Mouse (Mus musculus): ENCODE results near the gene S100b. TPM values are rescaled to one million over a fixed set of nuclear protein-coding genes. Genes with fewer than 3 reads are reported as not detected.

S100b gene
- polyA plus RNA-seq, 1 experiment from 2014 or later, result 0.26 TPM

DNA sequence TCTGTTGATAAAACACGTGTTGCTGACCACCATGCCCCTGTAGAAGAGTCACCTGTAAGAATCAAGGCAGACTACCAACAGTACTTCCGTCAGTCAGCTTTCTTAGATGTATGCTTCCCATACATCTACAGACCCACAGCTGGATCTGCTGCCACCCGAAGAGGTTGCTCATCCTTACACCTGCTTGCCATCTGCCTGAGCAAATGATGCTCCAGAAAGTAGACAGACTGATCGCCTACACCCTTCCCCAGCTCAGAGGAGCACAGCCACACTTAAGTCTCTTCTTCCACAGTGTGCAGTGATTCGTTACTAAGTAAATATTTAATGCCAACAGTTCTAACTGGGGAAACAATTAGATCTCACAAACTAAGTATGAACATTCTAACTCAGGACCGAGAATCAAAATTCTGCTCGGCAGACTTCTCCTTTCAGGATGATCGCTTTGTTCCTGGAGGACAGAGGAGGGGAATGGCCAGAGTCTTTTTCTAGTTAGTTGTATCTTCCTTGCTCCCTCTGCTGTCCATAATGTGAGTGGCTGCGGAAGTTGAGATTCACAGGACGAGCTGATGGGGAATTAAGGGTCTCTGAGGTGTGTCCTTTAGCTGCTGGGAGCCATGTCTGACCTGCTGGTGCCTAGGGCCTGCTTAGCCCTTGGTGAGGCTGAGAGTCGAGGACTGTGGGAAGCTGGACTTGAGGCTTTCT, 6.9 kb downstream of the S100b start:
- Histone ChIP-seq H3K9ac (no peak overlapping the region), H3K4me3 (no peak overlapping the region), H3K36me3 (peaks cover 13% of the 10 kb centered on the region), H3K27ac (ENCODE audit: poor library complexity, severe bottlenecking) (no peak overlapping the region), H3K9me3 (replicated peaks) (no peaks in the 10 kb centered on the region), H3K4me1 (replicated peaks) (peaks cover 22% of the 10 kb centered on the region), H3K27me3 (replicated peaks) (no peaks in the 10 kb centered on the region), H3K4me2 (no peak overlapping the region)
- WGBS, result 62% methylated on average over 11 of the region's 11 CpGs
- no peak for ATAC-seq (ENCODE audit: insufficient number of reproducible peaks, low FRiP score)

- Histone ChIP-seq H3K4me3 (no peak overlapping the region), H3K9me3 (replicated peaks) (no peaks in the 10 kb centered on the region), H3K27me3 (replicated peaks) (no peaks in the 10 kb centered on the region), H3K4me1 (replicated peaks) (peaks cover 20% of the 10 kb centered on the region), H3K4me2 (no peak overlapping the region), H3K36me3 (peaks cover 22% of the 10 kb centered on the region), H3K9ac (no peak overlapping the region), H3K27ac (ENCODE audit: poor library complexity, severe bottlenecking) (no peak overlapping the region)
- WGBS, result 66% methylated on average over 3 of the region's 3 CpGs
- no peak for ATAC-seq (ENCODE audit: insufficient number of reproducible peaks, low FRiP score)
These were observed 7.8 kb downstream of the S100b start for GRCm38 (mm10) chr10:76261447-76261846.

DNA sequence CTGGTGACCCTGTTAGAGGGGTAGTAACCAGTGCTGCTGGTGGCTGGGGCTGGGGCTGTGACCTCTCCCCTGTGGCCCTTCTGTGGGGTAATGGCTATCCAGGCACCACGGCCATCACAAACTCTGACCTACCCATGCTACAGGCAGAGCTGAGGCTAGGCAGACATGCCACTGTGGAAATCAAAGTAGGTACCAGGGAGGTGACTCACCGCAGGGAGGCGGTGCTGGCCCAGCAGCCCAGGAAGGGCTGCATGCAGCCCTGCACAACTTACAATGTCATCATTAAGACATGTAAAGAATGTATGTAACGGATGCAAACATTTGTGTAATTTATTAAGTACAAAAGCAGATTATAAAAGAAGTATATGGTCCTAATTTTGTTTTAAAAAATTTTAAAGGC, 8.8 kb downstream of the S100b start:
- Histone ChIP-seq H3K36me3 (peaks cover 28% of the 10 kb centered on the region), H3K27ac (ENCODE audit: poor library complexity, severe bottlenecking) (no peak overlapping the region), H3K4me3 (no peak overlapping the region), H3K27me3 (replicated peaks) (no peaks in the 10 kb centered on the region), H3K9me3 (replicated peaks) (no peaks in the 10 kb centered on the region), H3K4me1 (replicated peaks) (peaks cover 15% of the 10 kb centered on the region), H3K9ac (no peak overlapping the region), H3K4me2 (no peak overlapping the region)
- WGBS, result 43% methylated on average over 4 of the region's 4 CpGs
- ATAC-seq (ENCODE audit: insufficient number of reproducible peaks, low FRiP score), result no peak

GRCm38 (mm10) chr10:76271238-76271637, 17.6 kb downstream of the S100b start:
- no peak overlapping the region for H3K27ac ChIP-seq (ENCODE audit: poor library complexity, severe bottlenecking)
- H3K4me2 ChIP-seq, result no peak overlapping the region
- no peaks in the 10 kb centered on the region for H3K27me3 ChIP-seq (replicated peaks)
- peaks cover 94% of the 10 kb centered on the region for H3K36me3 ChIP-seq
- H3K9ac ChIP-seq, result no peak overlapping the region
- 44% methylated on average over 8 of the region's 8 CpGs for WGBS
- ATAC-seq (ENCODE audit: insufficient number of reproducible peaks, low FRiP score), result no peak
- no peak overlapping the region for H3K4me3 ChIP-seq
- H3K4me1 ChIP-seq (replicated peaks), result peaks cover 7% of the 10 kb centered on the region; the same call in 1 of the 2 replicates
- no peaks in the 10 kb centered on the region for H3K9me3 ChIP-seq (replicated peaks)

GRCm38 (mm10) chr10:76275256-76275655, 21.6 kb downstream of the S100b start:
- H3K36me3 ChIP-seq, result peaks cover 91% of the 10 kb centered on the region
- H3K27ac ChIP-seq (ENCODE audit: poor library complexity, severe bottlenecking), result no peak overlapping the region
- no peaks in the 10 kb centered on the region for H3K27me3 ChIP-seq (replicated peaks)
- 70% methylated on average over 10 of the region's 10 CpGs for WGBS
- no peak for ATAC-seq (ENCODE audit: insufficient number of reproducible peaks, low FRiP score)
- H3K4me2 ChIP-seq, result no peak overlapping the region
- no peaks in the 10 kb centered on the region for H3K9me3 ChIP-seq (replicated peaks)
- no peaks in the 10 kb centered on the region for H3K4me1 ChIP-seq (replicated peaks)
- H3K9ac ChIP-seq, result no peak overlapping the region
- H3K4me3 ChIP-seq, result no peak overlapping the region

- Histone ChIP-seq H3K4me1 (replicated peaks) (no peaks in the 10 kb centered on the region), H3K9me3 (replicated peaks) (no peaks in the 10 kb centered on the region), H3K27ac (ENCODE audit: poor library complexity, severe bottlenecking) (no peak overlapping the region), H3K36me3 (peaks cover 87% of the 10 kb centered on the region), H3K4me2 (no peak overlapping the region), H3K27me3 (replicated peaks) (no peaks in the 10 kb centered on the region), H3K9ac (no peak overlapping the region), H3K4me3 (no peak overlapping the region)
- no peak for ATAC-seq (ENCODE audit: insufficient number of reproducible peaks, low FRiP score)
- 58% methylated on average over 5 of the region's 5 CpGs for WGBS
These were observed 25.0 kb downstream of the S100b start for GRCm38 (mm10) chr10:76278541-76279097.

GRCm38 (mm10) chr10:76288268-76288993, 34.8 kb downstream of the S100b start:
- Histone ChIP-seq H3K4me3 (no peak overlapping the region), H3K9me3 (replicated peaks) (no peaks in the 10 kb centered on the region), H3K4me2 (no peak overlapping the region), H3K4me1 (replicated peaks) (no peaks in the 10 kb centered on the region), H3K27ac (ENCODE audit: poor library complexity, severe bottlenecking) (no peak overlapping the region), H3K36me3 (peaks cover 96% of the 10 kb centered on the region), H3K27me3 (replicated peaks) (no peaks in the 10 kb centered on the region), H3K9ac (no peak overlapping the region)
- WGBS, result 71% methylated on average over 11 of the region's 11 CpGs
- ATAC-seq (ENCODE audit: insufficient number of reproducible peaks, low FRiP score), result no peak

DNA sequence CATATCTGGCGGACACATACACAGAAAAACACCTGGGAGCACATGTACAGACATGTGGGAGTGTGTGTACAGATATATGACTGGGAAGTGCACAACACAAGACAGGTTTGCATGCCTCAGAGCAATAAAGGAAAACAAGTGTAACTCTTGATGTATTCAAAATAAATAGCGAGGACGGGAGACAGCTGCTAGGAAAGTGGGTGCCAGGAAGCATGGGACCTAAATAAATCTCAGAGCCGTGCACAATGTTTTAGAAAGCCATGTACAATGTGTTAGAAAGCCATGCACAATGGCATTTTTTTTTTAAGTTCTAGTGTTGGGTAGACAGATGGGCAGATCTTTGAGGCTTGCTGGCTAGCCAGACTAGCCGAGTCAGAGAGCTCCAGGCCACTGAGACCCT, 35.4 kb downstream of the S100b start:
- H3K36me3 ChIP-seq, result peaks cover 95% of the 10 kb centered on the region
- no peak overlapping the region for H3K27ac ChIP-seq (ENCODE audit: poor library complexity, severe bottlenecking)
- H3K4me3 ChIP-seq, result no peak overlapping the region
- H3K4me2 ChIP-seq, result no peak overlapping the region
- no peak overlapping the region for H3K9ac ChIP-seq
- H3K9me3 ChIP-seq (replicated peaks), result no peaks in the 10 kb centered on the region
- H3K4me1 ChIP-seq (replicated peaks), result no peaks in the 10 kb centered on the region
- 86% methylated on average over 5 of the region's 5 CpGs for WGBS
- H3K27me3 ChIP-seq (replicated peaks), result no peaks in the 10 kb centered on the region
- no peak for ATAC-seq (ENCODE audit: insufficient number of reproducible peaks, low FRiP score)

GRCm38 (mm10) chr10:76289936-76290671, 36.5 kb downstream of the S100b start:
- WGBS, result 86% methylated on average over 3 of the region's 3 CpGs
- Histone ChIP-seq H3K4me3 (no peak overlapping the region), H3K27ac (ENCODE audit: poor library complexity, severe bottlenecking) (no peak overlapping the region), H3K27me3 (replicated peaks) (no peaks in the 10 kb centered on the region), H3K9ac (no peak overlapping the region), H3K9me3 (replicated peaks) (no peaks in the 10 kb centered on the region), H3K36me3 (peaks cover 94% of the 10 kb centered on the region), H3K4me1 (replicated peaks) (no peaks in the 10 kb centered on the region), H3K4me2 (no peak overlapping the region)
- no peak for ATAC-seq (ENCODE audit: insufficient number of reproducible peaks, low FRiP score)

DNA sequence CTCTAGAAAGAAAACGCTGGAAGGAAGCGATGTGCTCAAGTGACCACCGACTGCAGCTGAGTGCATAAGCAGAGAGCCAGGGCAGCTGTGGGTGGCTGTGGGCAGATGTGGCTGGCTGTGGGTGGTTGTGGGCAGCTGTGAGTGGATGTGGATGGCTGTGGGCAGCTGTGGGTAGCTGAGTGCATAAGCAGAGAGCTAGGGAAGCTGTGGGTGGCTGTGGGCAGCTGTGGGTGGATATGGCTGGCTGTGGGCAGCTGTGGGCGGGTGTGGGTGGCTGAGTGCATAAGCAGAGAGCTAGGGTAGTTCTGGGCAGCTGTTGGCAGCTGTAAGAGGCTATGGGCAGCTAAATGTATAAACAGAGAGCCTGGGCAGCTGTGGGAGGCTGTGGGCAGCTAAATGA, 39.6 kb downstream of the S100b start:
- Histone ChIP-seq H3K4me1 (replicated peaks) (no peaks in the 10 kb centered on the region), H3K9me3 (replicated peaks) (no peaks in the 10 kb centered on the region), H3K4me3 (no peak overlapping the region), H3K4me2 (no peak overlapping the region), H3K9ac (no peak overlapping the region), H3K27ac (ENCODE audit: poor library complexity, severe bottlenecking) (no peak overlapping the region), H3K36me3 (peaks cover 93% of the 10 kb centered on the region), H3K27me3 (replicated peaks) (no peaks in the 10 kb centered on the region)
- WGBS, result 87% methylated on average over 4 of the region's 4 CpGs
- ATAC-seq (ENCODE audit: insufficient number of reproducible peaks, low FRiP score), result no peak

DNA sequence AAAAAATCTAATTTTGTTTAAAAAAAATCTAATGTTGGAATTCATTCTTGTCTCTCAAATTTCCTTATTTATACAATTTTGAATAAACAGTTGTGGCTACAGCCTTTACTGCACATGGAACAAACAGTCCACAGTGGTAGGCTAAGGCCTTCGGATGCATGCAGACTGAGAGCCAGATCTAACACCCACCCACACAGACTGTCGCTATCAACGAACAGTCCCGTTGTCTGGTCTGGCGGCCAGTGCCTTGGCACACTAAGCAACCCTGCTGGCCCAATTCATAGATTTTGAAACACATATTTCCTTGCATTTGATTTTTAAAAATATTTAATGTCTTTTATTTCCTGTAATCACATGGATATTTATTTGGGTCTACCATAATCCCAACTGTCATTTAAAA, 46.5 kb downstream of the S100b start:
- H3K4me2 ChIP-seq, result no peak overlapping the region
- H3K27me3 ChIP-seq (replicated peaks), result no peaks in the 10 kb centered on the region
- H3K36me3 ChIP-seq, result peaks cover 72% of the 10 kb centered on the region
- H3K9ac ChIP-seq, result no peak overlapping the region
- H3K9me3 ChIP-seq (replicated peaks), result no peaks in the 10 kb centered on the region
- no peak for ATAC-seq (ENCODE audit: insufficient number of reproducible peaks, low FRiP score)
- no peak overlapping the region for H3K27ac ChIP-seq (ENCODE audit: poor library complexity, severe bottlenecking)
- H3K4me3 ChIP-seq, result no peak overlapping the region
- 79% methylated on average over 5 of the region's 5 CpGs for WGBS
- H3K4me1 ChIP-seq (replicated peaks), result no peaks in the 10 kb centered on the region
